Mouse (Mus musculus) kidney, embryonic 15.5 days (tissue): ENCODE data around the gene Lrrc56. TPM values are rescaled to one million over a fixed set of nuclear protein-coding genes. Genes with fewer than 3 reads are reported as not detected.
A peak's percentile ranks its signal among the peaks of the same experiment; 100 is the strongest.
"Not testable (repeated sequence)": the region's sequence is repeated elsewhere in the genome, so short reads cannot be mapped to it uniquely, and the experiment has no call there.

Source experiments
- ATAC-seq: fragments of 200-750 bp; cut with Nextera tagmentation; replicated peaks from 2 replicates; pipeline ENCODE4 v1.8.0; 2017; ENCODE audit warnings: moderate TSS enrichment; ENCODE audit not compliant: low FRiP score
- H3K27ac ChIP-seq: fragments of 300-500 bp; sonication (generic); 2 replicates; pipeline ENCODE4 v1.5.1; 2015; ENCODE audit warnings: mild to moderate bottlenecking, inconsistent platforms
- H3K27me3 ChIP-seq: fragments of 300-500 bp; sonication (generic); 2 replicates; pipeline ENCODE4 v1.6.1; 2015; ENCODE audit warnings: inconsistent platforms
- H3K36me3 ChIP-seq: fragments of 300-500 bp; sonication (generic); 2 replicates; pipeline ENCODE4 v1.6.1; 2015; ENCODE audit warnings: inconsistent platforms
- H3K4me1 ChIP-seq: fragments of 300-500 bp; sonication (generic); 2 replicates; pipeline ENCODE4 v1.6.1; 2015; ENCODE audit warnings: inconsistent platforms
- H3K4me2 ChIP-seq: fragments of 300-500 bp; sonication (generic); 2 replicates; pipeline ENCODE4 v1.6.1; 2015; ENCODE audit warnings: moderate library complexity, mild to moderate bottlenecking, inconsistent platforms
- H3K4me3 ChIP-seq: fragments of 300-500 bp; sonication (generic); replicated peaks from 2 replicates; pipeline ENCODE4 v1.5.1; 2015; ENCODE audit warnings: mild to moderate bottlenecking, inconsistent platforms
- H3K9ac ChIP-seq: fragments of 300-500 bp; sonication (generic); 2 replicates; pipeline ENCODE4 v1.6.1; 2015; ENCODE audit warnings: mild to moderate bottlenecking, inconsistent platforms
- H3K9me3 ChIP-seq: fragments of 300-500 bp; sonication (generic); replicated peaks from 2 replicates; pipeline ENCODE4 v1.6.1; 2016; ENCODE audit warnings: inconsistent platforms
- WGBS: fragments of 180-500 bp; shearing (Covaris S2); methylation state at CpG from one replicate; pipeline ENCODE4 v1.1.7; 2015; ENCODE audit warnings: mixed read lengths; 5-methylcytosine and 5-hydroxymethylcytosine counted together
- polyA plus RNA-seq: library from polyadenylated mRNA; unstranded; fragments of >200 nt; fragmentation: Nextera tagmentation; extraction: Ambion mirVana; gene quantifications from 2 replicates; pipeline ENCODE4 v1.2.1, GENCODE M21; 2015

Gene Lrrc56
- polyA plus RNA-seq, 1 experiment from 2014 or later: 13.9 TPM

DNA sequence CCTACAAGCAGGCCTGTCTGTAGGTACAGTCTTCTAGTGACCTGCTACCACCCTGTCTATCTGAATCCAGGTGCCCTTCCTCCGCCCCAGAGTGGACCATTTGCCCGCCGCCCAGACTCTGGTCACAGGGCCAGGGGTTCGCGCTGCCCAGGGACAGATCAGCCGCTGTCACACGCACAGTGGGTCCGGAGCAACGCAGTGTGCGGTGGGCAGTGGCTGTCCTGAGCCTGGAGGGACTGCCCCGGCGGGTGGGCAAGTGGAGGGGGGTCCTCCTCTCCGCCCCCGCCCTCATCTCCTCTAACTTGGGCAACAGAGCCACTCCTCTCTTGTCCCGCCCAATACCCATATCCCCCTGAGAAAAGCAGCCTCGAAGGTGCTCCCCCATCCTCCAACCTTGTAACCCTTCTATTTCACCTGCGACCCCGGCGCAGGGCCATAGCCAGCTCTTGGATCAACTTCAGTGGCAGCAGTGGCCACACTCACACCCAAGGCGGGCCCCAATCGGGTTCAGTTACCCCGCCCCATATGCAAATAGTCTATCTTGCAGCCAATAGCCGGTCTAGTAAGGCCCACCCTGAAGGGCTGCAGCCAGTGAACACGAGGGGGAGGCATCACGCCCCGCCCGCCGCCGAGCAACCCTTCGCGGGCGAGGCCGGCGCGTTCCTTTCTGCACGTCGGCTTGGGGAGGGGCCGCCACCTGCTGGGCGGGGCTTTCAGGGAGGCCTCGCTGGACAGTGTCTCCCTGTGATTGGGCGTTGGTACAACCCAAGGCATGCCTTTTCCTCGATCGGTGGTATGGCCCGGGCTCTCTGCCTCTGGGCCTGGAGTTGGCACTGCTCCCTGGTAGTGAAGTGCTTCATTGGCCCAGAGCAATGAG, 27.5 kb downstream of the Lrrc56 start:
- Histone ChIP-seq H3K27me3 (no peaks in the 10 kb centered on the region), H3K4me1 (peaks cover 57% of the 10 kb centered on the region), H3K4me2 (peak overlapping the region; percentile 93), H3K9ac (peak overlapping the region; percentile 64), H3K27ac (peak overlapping the region; percentile 94), H3K4me3 (peak overlapping the region; percentile 58), H3K36me3 (peaks cover 22% of the 10 kb centered on the region), H3K9me3 (no peaks in the 10 kb centered on the region)
- WGBS: 2% methylated on average over 44 of the region's 44 CpGs
- ATAC-seq: peak; percentile 98

DNA sequence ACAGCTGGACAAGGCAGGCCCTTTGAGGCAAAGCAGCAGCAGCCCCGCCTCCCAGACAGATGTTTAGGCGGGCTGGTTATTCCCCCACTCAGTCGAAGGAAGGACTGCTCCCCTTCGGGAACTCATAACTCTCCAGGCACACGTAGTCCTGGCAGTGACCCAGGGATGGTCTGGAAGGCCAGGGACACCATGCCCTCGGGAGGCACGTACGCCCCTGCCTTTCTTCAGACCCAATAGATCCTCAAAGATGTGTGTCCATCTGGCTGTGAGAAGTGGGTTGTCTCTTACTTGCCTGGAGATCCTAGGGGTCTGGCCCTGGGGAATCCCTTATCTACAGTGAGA, 28.1 kb downstream of the Lrrc56 start:
- 7% methylated on average over 8 of the region's 8 CpGs for WGBS
- H3K4me2 ChIP-seq: peak overlapping the region; percentile 93
- peak overlapping the region; percentile 94 for H3K27ac ChIP-seq
- H3K36me3 ChIP-seq: peaks cover 22% of the 10 kb centered on the region
- no peaks in the 10 kb centered on the region for H3K9me3 ChIP-seq
- peak overlapping the region; percentile 42 for H3K9ac ChIP-seq
- H3K4me3 ChIP-seq: peak overlapping the region; percentile 58
- no peaks in the 10 kb centered on the region for H3K27me3 ChIP-seq
- peaks cover 51% of the 10 kb centered on the region for H3K4me1 ChIP-seq
- no peak for ATAC-seq

DNA sequence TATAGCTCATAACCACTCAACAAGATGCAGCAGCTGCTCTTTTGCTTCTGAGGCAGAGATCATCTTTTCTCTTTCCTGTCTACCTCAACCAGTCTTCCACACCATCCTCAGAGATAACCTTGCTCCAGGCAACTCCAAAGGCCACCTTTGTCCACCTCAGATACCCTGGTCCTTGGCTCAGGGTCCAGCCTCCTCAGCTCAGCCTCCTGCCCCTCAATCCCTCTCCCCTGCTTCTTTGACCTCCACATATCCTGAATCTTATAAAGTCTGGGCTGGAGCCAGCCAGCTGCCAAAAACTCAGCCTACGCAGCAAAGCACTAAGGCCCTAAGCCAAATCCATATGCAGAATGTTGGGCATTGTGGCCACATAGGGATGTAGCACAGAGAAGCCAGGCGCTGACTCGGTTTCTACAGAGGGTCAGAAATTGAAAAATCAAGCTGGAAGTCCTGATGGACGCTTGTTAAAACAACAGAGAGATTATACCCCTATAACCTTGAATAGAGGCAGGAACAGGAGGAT, 28.8 kb downstream of the Lrrc56 start:
- H3K9me3 ChIP-seq: no peaks in the 10 kb centered on the region
- peak overlapping the region; percentile 93; the same call in 1 of the 2 replicates for H3K4me2 ChIP-seq
- peaks cover 45% of the 10 kb centered on the region for H3K4me1 ChIP-seq
- peak overlapping the region; percentile 94 for H3K27ac ChIP-seq
- no peak overlapping the region for H3K4me3 ChIP-seq
- ATAC-seq: no peak
- H3K9ac ChIP-seq: peak overlapping the region; percentile 42; the same call in 1 of the 2 replicates
- H3K27me3 ChIP-seq: no peaks in the 10 kb centered on the region
- WGBS: 83% methylated on average over 4 of the region's 4 CpGs
- peaks cover 20% of the 10 kb centered on the region for H3K36me3 ChIP-seq

DNA sequence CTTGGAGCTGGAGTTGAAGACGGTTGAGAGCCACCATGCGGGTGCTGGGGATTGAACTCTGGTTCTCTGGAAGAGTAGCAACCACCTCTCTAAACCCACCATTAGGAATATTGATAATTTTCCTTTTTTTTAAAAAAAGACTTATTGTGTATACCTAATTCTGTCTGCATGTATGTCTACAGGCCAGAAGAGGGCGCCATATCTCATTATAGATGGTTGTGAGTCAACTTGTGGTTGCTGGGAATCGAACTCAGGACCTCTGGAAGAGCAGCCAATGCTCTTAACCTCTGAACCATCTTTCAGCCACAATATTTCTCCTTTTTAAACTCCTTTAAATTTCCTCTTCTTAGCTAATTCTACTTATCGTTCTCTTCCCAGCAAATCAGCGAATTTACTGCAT, 32.6 kb downstream of the Lrrc56 start:
- H3K9ac ChIP-seq: no peak overlapping the region
- H3K27ac ChIP-seq: no peak overlapping the region
- H3K27me3 ChIP-seq: no peaks in the 10 kb centered on the region
- no peak overlapping the region for H3K4me2 ChIP-seq
- 83% methylated on average over 6 of the region's 6 CpGs for WGBS
- ATAC-seq: no peak
- peaks cover 39% of the 10 kb centered on the region for H3K4me1 ChIP-seq
- H3K4me3 ChIP-seq: no peak overlapping the region
- peaks cover 11% of the 10 kb centered on the region for H3K36me3 ChIP-seq
- no peaks in the 10 kb centered on the region for H3K9me3 ChIP-seq

DNA sequence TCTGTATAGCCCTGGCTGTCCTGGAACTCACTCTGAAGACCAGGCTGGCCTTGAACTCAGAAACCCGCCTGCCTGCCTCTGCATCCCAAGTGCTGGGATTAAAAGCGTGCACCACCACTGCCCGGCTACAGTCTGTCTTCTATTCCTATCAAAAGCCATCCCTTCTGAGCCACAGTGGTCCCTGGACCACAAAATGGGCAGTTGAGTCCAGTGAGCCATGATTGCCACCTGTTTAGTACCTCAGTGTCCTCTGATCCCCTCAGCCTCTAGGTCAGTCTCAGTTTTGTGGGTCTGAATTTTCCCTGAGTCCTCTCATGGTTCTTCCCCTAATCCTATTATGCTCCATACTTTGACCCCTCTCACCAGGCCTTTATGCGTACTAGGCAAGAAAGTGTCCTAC, 33.8 kb downstream of the Lrrc56 start:
- H3K9ac ChIP-seq: 0 out of 2 replicates have a peak overlapping the region, but pooled peaks have one; percentile 94
- peak overlapping the region; percentile 98; the same call in 1 of the 2 replicates for H3K27ac ChIP-seq
- H3K36me3 ChIP-seq: peaks cover 24% of the 10 kb centered on the region
- ATAC-seq: peak; percentile 2; the same call in 1 of the 2 replicates
- no peaks in the 10 kb centered on the region for H3K9me3 ChIP-seq
- WGBS: 80% methylated on average over 4 of the region's 4 CpGs
- peaks cover 28% of the 10 kb centered on the region for H3K4me1 ChIP-seq
- peak overlapping the region; percentile 84 for H3K4me2 ChIP-seq
- H3K27me3 ChIP-seq: no peaks in the 10 kb centered on the region
- H3K4me3 ChIP-seq: peak overlapping the region; percentile 82

DNA sequence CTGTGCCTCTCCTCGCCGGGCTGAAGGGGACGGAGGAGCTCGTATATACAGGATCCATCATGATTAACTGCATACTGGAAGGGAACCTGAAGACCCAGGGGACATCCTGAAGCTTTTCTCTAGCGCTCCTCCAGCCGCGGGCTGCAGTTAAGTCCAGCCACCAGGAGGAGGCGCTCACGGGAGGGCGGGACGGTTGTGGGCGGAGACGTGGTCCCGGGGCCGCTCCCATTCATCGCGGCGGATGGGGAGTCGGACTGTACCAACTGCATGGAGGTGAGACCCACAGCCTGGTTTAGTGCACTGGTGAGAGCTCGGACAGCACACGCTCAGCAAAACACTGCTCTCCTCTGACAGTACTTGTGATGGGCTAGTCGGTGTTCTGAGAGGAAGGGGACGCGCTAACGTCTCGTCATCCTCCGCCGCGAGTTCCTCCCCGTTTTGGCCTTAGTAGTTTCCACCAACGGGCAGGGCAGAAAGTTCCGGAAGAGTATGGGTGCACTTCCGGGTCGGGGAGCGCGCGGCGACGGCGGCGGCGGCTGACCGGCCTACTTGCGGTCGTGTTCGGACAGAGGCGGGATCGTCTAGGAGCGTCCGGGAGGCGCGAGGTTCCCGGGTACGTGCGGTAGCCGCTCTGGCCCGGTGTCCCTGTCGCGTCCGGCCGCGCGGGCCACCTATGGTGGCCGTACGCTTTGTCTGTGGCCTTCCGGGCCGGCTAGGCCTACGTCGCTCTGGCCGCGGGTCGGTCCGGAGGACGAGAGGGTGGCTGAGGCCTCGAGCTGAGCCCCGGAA, 34.5 kb downstream of the Lrrc56 start, which contains the start of gene Phrf1:
Gene Phrf1, plus strand, starts transcription at position 506 of the 789 bp plus-strand sequence.
- Histone ChIP-seq H3K9me3 (no peaks in the 10 kb centered on the region), H3K36me3 (peaks cover 31% of the 10 kb centered on the region), H3K4me1 (peaks cover 24% of the 10 kb centered on the region), H3K27me3 (no peaks in the 10 kb centered on the region), H3K27ac (peak within 1 kb of the TSS; percentile 98), H3K9ac (peak within 1 kb of the TSS; percentile 94), H3K4me3 (peak within 1 kb of the TSS; percentile 82), H3K4me2 (peak within 1 kb of the TSS; percentile 84)
- WGBS: under 1% methylated on average over 68 of the region's 76 CpGs
- peak; percentile 93 for ATAC-seq

DNA sequence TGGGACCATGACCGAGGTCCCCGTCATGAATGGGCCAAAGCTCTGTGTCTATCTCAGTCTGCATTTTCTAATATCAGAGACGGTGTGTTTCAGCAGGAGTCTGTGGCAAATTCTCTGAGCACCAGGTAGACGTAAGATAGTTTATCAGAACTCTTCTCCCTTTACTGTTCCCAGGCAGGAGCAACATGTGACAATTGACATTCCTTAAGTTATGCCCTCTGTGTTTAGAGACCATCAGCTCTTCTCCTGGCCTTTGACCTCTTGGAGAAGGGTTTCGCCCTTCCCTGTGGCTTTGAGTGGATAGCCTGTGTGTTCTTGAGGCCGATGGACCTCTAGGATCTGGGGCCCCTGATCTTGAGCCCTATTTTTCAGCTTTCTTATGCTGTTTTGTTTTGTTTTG, 35.7 kb downstream of the Lrrc56 start:
- 59% methylated on average over 6 of the region's 6 CpGs for WGBS
- peaks cover 24% of the 10 kb centered on the region for H3K4me1 ChIP-seq
- H3K4me2 ChIP-seq: peak overlapping the region; percentile 84

DNA sequence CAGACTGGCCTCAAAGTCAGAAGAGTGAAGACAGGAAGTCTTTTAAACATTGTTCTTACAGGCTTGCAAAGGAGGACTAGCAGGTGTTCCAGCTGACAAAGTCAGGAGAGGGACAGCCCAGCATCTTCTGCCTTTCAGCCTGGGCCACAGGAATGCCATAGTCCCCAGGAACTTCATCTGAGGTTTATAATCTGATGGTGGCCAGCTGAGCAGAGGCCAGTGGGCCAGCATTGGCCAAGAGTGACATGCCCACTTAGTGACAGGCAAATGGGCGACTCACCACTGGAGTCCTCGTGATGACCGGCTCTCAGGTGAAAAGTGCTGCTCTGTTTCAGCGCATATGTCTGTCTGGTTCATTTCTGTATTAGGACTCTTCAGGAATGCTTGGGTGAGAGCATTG, 36.6 kb downstream of the Lrrc56 start:
- 93% methylated on average over 4 of the region's 4 CpGs for WGBS
- H3K4me1 ChIP-seq: peaks cover 24% of the 10 kb centered on the region
- no peak overlapping the region for H3K27ac ChIP-seq
- no peaks in the 10 kb centered on the region for H3K27me3 ChIP-seq
- no peaks in the 10 kb centered on the region for H3K9me3 ChIP-seq
- no peak for ATAC-seq
- peak overlapping the region; percentile 82 for H3K4me3 ChIP-seq
- 0 out of 2 replicates have a peak overlapping the region, but pooled peaks have one; percentile 94 for H3K9ac ChIP-seq
- H3K4me2 ChIP-seq: peak overlapping the region; percentile 84; the same call in 1 of the 2 replicates
- peaks cover 52% of the 10 kb centered on the region for H3K36me3 ChIP-seq

More for the DNA sequence above, 35.7 kb downstream of the Lrrc56 start:
- no peak for ATAC-seq
- Histone ChIP-seq H3K27me3 (no peaks in the 10 kb centered on the region), H3K36me3 (peaks cover 43% of the 10 kb centered on the region), H3K9ac (peak overlapping the region; percentile 94), H3K4me3 (peak overlapping the region; percentile 82), H3K9me3 (no peaks in the 10 kb centered on the region), H3K27ac (no peak overlapping the region)

DNA sequence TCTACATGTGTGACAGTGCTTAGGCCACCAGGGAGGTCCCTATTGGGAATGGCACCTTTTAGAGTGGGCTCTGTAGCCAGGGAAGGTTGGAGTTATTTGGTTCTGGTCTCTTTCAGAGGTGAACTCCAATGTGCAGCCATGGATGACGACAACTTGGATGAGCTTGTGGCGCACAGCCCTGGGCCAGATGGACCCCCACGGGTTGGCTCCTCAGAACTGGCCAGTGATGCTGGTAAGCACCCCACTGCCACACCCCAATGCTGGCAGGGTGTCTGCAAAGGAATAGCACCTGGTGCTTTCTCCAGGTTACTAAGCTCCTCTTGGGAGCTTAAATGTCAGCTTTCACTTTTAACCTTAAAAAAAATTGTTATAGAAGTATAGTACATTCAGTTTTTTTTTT, 37.2 kb downstream of the Lrrc56 start:
- no peak for ATAC-seq
- Histone ChIP-seq H3K27me3 (no peaks in the 10 kb centered on the region), H3K4me3 (no peak overlapping the region), H3K9ac (no peak overlapping the region), H3K9me3 (no peaks in the 10 kb centered on the region), H3K4me1 (peaks cover 24% of the 10 kb centered on the region), H3K27ac (no peak overlapping the region), H3K36me3 (peaks cover 57% of the 10 kb centered on the region), H3K4me2 (no peak overlapping the region)
- WGBS: 86% methylated on average over 3 of the region's 3 CpGs

DNA sequence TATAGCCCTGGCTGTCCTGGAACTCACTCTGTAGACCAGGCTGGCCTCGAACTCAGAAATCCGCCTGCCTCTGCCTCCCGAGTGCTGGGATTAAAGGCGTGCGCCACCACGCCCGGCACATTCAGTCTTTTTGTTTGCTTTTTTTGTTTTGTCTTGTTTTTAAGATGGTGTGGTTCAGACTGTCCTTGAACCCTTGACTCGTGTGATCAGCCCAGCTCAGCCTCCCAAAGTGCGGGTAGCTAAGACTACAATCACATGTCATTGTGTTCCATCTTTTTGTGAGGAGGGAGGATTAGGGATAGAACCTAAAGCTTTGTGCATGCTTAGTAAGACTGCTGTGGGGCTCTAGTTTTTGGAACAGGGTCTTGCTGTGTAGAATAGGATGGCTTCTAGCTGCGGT, 37.6 kb downstream of the Lrrc56 start:
- peaks cover 61% of the 10 kb centered on the region for H3K36me3 ChIP-seq

DNA sequence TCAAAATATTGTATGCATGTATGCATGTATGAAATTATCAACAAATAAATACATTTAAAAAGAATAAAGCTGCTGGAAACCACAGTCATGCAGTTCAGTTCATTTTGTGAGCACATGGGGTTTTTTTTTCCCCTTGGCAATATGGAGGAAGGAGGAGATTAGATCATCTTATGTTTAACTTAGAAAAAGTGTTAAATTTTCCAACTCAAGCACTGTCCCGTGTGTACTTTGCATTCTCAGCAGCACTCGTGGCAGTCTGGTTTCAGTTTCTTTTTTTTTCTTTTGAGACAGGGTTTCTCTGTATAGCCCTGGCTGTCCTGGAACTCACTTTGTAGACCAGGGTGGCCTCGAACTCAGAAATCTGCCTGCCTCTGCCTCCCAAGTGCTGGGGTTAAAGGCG, 56.5 kb downstream of the Lrrc56 start:
- ATAC-seq, H3K27me3 ChIP-seq, H3K4me2 ChIP-seq, H3K4me3 ChIP-seq, H3K9ac ChIP-seq, H3K9me3 ChIP-seq, H3K27ac ChIP-seq, H3K4me1 ChIP-seq: not testable (repeated sequence)
- WGBS: 92% methylated on average over 4 of the region's 4 CpGs
- H3K36me3 ChIP-seq: peaks cover 98% of the 10 kb centered on the region

More for the DNA sequence above, 37.6 kb downstream of the Lrrc56 start:
- Histone ChIP-seq H3K9ac (no peak overlapping the region), H3K4me1 (peaks cover 24% of the 10 kb centered on the region), H3K4me2 (no peak overlapping the region), H3K4me3 (no peak overlapping the region), H3K27me3 (no peaks in the 10 kb centered on the region), H3K9me3 (no peaks in the 10 kb centered on the region), H3K27ac (no peak overlapping the region)
- 95% methylated on average over 10 of the region's 10 CpGs for WGBS
- ATAC-seq: no peak

DNA sequence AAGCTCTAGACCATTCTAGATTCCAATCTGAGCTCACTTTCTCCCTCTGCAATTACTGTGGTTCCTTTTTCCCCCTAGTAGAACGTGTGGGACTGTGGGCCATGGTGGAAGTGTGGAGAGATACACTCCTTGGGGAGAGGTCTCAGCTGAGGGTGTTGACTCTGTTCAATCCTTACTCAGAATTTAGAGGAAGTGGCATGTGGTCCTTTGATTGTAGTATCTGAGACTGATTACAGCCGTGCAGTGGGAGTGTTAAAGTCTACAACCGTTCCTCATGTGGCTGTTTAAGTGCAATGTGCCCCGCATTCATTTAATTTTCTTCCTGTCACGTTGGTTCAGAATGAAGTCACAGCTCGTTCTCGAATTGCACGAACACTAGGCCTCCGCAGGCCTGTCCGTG, 62.2 kb downstream of the Lrrc56 start:
- H3K27me3 ChIP-seq: no peaks in the 10 kb centered on the region
- peaks cover 98% of the 10 kb centered on the region for H3K36me3 ChIP-seq
- H3K27ac ChIP-seq: no peak overlapping the region
- no peak overlapping the region for H3K9ac ChIP-seq
- ATAC-seq: no peak
- no peak overlapping the region for H3K4me2 ChIP-seq
- H3K4me1 ChIP-seq: no peaks in the 10 kb centered on the region
- H3K9me3 ChIP-seq: no peaks in the 10 kb centered on the region
- WGBS: 93% methylated on average over 10 of the region's 10 CpGs
- no peak overlapping the region for H3K4me3 ChIP-seq
